Mouse (Mus musculus): ENCODE results near the gene Map4k4.

GRCm38 (mm10) chr1:39856795-39857447 lies 43.8 kb upstream of the Map4k4 start:
- TF ChIP-seq CTCF (IDR thresholded peaks at IDR 0.05; ENCODE audit: low read depth, low read length) (no peak), POLR2A (IDR thresholded peaks at IDR 0.05; ENCODE audit: borderline replicate concordance, low read depth, low read length) (no peak)
